Comparison of ENCODE assay signal across 29 mouse cellular contexts in the genomic region with DNA sequence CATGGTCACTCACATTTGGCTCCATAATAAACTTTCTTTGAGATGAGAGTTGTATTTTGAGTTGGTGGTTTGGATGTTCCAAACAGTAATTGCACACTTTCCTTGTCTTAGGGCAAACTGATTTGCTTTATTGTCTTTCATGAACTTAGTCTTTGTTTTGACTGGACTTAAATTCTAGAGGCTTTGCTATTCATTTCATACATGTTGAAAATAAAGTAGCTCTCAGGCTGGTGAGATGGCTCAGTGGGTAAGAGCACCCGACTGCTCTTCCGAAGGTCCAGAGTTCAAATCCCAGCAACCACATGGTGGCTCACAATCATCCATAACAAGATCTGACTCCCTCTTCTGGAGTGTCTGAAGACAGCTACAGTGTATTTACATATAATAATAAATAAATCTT. TPM values are rescaled to one million over a fixed set of nuclear protein-coding genes. Genes with fewer than 3 reads are reported as not detected.
"Had no signal": no experiment of that assay in that cellular context is flagged by ENCODE, and none has a peak within 500 bp of the region (broad histone marks: within the 10 kb centered on the region; RNA-seq: fewer than 3 reads in every experiment).

No protein-coding gene starts in this region.

RNA-seq across cellular contexts. Expression of a gene that starts 27.6 kb away (rescaled TPM):
- total RNA-seq: common myeloid progenitor, adult 5-6 weeks; forebrain, postnatal 0 days; gastrocnemius, adult 18-20 months; gastrocnemius, adult 2 months; gastrocnemius, adult 8-10 months; gastrocnemius, postnatal 10 days; gastrocnemius, postnatal 14 days; gastrocnemius, postnatal 25 days; gastrocnemius, postnatal 36 days; gastrocnemius, postnatal 4 days; granulocyte monocyte progenitor cell, adult 5-6 weeks; heart, adult 18-20 months; heart, adult 2 months; heart, adult 8-10 months had no signal
- polyA plus RNA-seq: cortical plate, adult 2 months; embryonic facial prominence, embryonic 10.5 days; embryonic facial prominence, embryonic 11.5 days; embryonic facial prominence, embryonic 13.5 days; embryonic facial prominence, embryonic 15.5 days; erythroblast, embryonic 14.5 days; forebrain, embryonic 10.5 days; forebrain, embryonic 11.5 days; forebrain, embryonic 12.5 days; forebrain, embryonic 13.5 days; forebrain, embryonic 14.5 days; forebrain, embryonic 15.5 days; forebrain, embryonic 16.5 days; forebrain, postnatal 0 days; frontal cortex, adult 2 months; heart, embryonic 10.5 days had no signal

RNA-seq across cellular contexts. Expression of a gene that starts 41.8 kb away (rescaled TPM):
- total RNA-seq: common myeloid progenitor, adult 5-6 weeks; granulocyte monocyte progenitor cell, adult 5-6 weeks; heart, adult 18-20 months; heart, adult 2 months had no signal
- polyA plus RNA-seq: erythroblast, embryonic 14.5 days; heart, adult 2 months had no signal

RNA-seq across cellular contexts. Expression of a gene that starts 49.6 kb away (rescaled TPM):
- total RNA-seq: common myeloid progenitor, adult 5-6 weeks; granulocyte monocyte progenitor cell, adult 5-6 weeks had no signal
- polyA plus RNA-seq: erythroblast, embryonic 14.5 days had no signal
